ENCODE assay signal across 8 mouse cellular contexts in genomic region chr9:95511472-95512330, GRCm38 (mm10). TPM values are rescaled to one million over a fixed set of nuclear protein-coding genes. Genes with fewer than 3 reads are reported as not detected.
DNase-seq lines count a peak whose midpoint lies in the region; ATAC-seq lines count a peak whose summit lies in the region.

Gene U2surp (minus strand): TSS chr9:95511996.

- under 1% methylated on average over 74 of the region's 74 CpGs for WGBS in heart, embryonic 10.5 days
- under 1% methylated on average over 74 of the region's 74 CpGs for WGBS in kidney, embryonic 15.5 days

- ATAC-seq in erythroblast, adult 5-6 weeks (replicated peaks; ENCODE audit: low FRiP score, poor library complexity, severe bottlenecking): peak; percentile 96
- ATAC-seq in kidney, embryonic 15.5 days (replicated peaks; ENCODE audit: low FRiP score): peak; percentile 96
- peak; percentile 94 for ATAC-seq in monocyte, adult 5-6 weeks (replicated peaks; ENCODE audit: insufficient number of reproducible peaks, low FRiP score, low TSS enrichment, poor library complexity, severe bottlenecking)

- peak within 1 kb of the TSS; percentile 91 for H3K9ac ChIP-seq in kidney, embryonic 15.5 days

- peak within 1 kb of the TSS; percentile 89 for H3K4me3 ChIP-seq in heart, embryonic 10.5 days
- peak within 1 kb of the TSS; percentile 82 for H3K4me3 ChIP-seq in kidney, embryonic 15.5 days (replicated peaks)

- H3K27ac ChIP-seq in heart, embryonic 10.5 days: peak within 1 kb of the TSS; percentile 97
- peak within 1 kb of the TSS; percentile 95 for H3K27ac ChIP-seq in kidney, embryonic 15.5 days

- no peaks in the 10 kb centered on the region for H3K9me3 ChIP-seq in heart, embryonic 10.5 days
- H3K9me3 ChIP-seq in kidney, embryonic 15.5 days (replicated peaks): no peaks in the 10 kb centered on the region

- peak within 1 kb of the TSS; percentile 72 for H3K4me2 ChIP-seq in kidney, embryonic 15.5 days

- peaks cover 18% of the 10 kb centered on the region; the same call in 1 of the 2 replicates for H3K4me1 ChIP-seq in heart, embryonic 10.5 days
- H3K4me1 ChIP-seq in kidney, embryonic 15.5 days: peaks cover 19% of the 10 kb centered on the region

- no peaks in the 10 kb centered on the region for H3K27me3 ChIP-seq in heart, embryonic 10.5 days (ENCODE audit: insufficient read depth, poor library complexity, severe bottlenecking)
- H3K27me3 ChIP-seq in kidney, embryonic 15.5 days: no peaks in the 10 kb centered on the region

- DNase-seq in B cell, adult 2 months: peak; percentile 95 to 96
- peak; percentile 99 for DNase-seq in brain, adult 2 months (ENCODE audit: low read depth, low spot score)
- DNase-seq in heart, embryonic 10.5 days (ENCODE audit: low spot score): peak; percentile 98
- DNase-seq in liver: peak; percentile 96
- peak; percentile 95 to 97 for DNase-seq in spleen, postnatal 4 days (ENCODE audit: low spot score in 2 of 2)

- H3K36me3 ChIP-seq in heart, embryonic 10.5 days: 0 out of 2 replicates have a peak, but pooled peaks cover 8% of the 10 kb centered on the region
- peaks cover 7% of the 10 kb centered on the region; the same call in 1 of the 2 replicates for H3K36me3 ChIP-seq in kidney, embryonic 15.5 days

RNA-seq across cellular contexts. Expression of gene U2surp, which starts in this region (rescaled TPM):
- 46.0 and 63.0 TPM in 2 replicates for total RNA-seq in erythroblast, adult 5-6 weeks (2015; ENCODE audit: low replicate concordance)
- 50.9 and 52.0 TPM in 2 replicates for total RNA-seq in erythroblast, adult 5-6 weeks (2017; ENCODE audit: low replicate concordance)
- 87.3 and 104 TPM in 2 replicates for polyA plus RNA-seq in heart, embryonic 10.5 days (2016; fragmentation: Nextera tagmentation; extraction: Ambion mirVana)
- polyA plus RNA-seq in kidney, embryonic 15.5 days (2015; fragmentation: Nextera tagmentation; extraction: Ambion mirVana): 135 and 177 TPM in 2 replicates
- 105 to 140 TPM (median 116 TPM) in 3 replicates for total RNA-seq in monocyte, adult 5-6 weeks (2017)

Comparison
In these comparisons a context has a peak if more than half of its experiments do, and no peak if none do; other contexts are left out.
1. Peak in every context shown above with its lines: DNase-seq, ATAC-seq, H3K4me3 ChIP-seq and H3K27ac ChIP-seq.